Mouse (Mus musculus) kidney, adult 2 months (tissue): Measurements from ENCODE around the gene Sh3bgrl3. TPM values are rescaled to one million over a fixed set of nuclear protein-coding genes. Genes with fewer than 3 reads are reported as not detected.
A peak's percentile ranks its signal among the peaks of the same experiment; 100 is the strongest.

ENCODE experiments used
- DNase-seq: peaks from one replicate; pipeline ENCODE4 v3.0.0; 2021
- H3K27ac ChIP-seq: fragments of 200-500 bp; 2 replicates; pipeline ENCODE4 v1.5.1; 2012; ENCODE audit warnings: low read depth, low read length, control low read depth, inconsistent platforms; ENCODE audit not compliant: insufficient read depth
- H3K27me3 ChIP-seq: fragments of 200-500 bp; replicated peaks from 2 replicates; pipeline ENCODE4 v1.6.1; 2012; ENCODE audit warnings: mild to moderate bottlenecking, moderate library complexity, low read length, inconsistent platforms; ENCODE audit not compliant: control insufficient read depth, insufficient read depth
- H3K36me3 ChIP-seq: fragments of 200-500 bp; 2 replicates; pipeline ENCODE4 v1.6.1; 2012; ENCODE audit warnings: mild to moderate bottlenecking, moderate library complexity, low read length, inconsistent platforms; ENCODE audit not compliant: control insufficient read depth, insufficient read depth
- H3K4me1 ChIP-seq: fragments of 200-500 bp; 2 replicates; pipeline ENCODE4 v1.6.1; 2011; ENCODE audit warnings: low read length; ENCODE audit not compliant: control insufficient read depth, insufficient read depth
- H3K4me3 ChIP-seq: fragments of 200-500 bp; 2 replicates; pipeline ENCODE4 v1.5.1; 2011; ENCODE audit warnings: mild to moderate bottlenecking, low read depth, low read length, control low read depth; ENCODE audit not compliant: insufficient read depth
- CTCF ChIP-seq: fragments of 200-500 bp; conservative IDR thresholded peaks from 2 replicates; pipeline ENCODE4 v1.5.1; 2011; ENCODE audit warnings: low read depth, mild to moderate bottlenecking, control low read depth, low read length, moderate library complexity, mixed read lengths; ENCODE audit not compliant: insufficient read depth, insufficient read length
- POLR2A ChIP-seq: fragments of 200-500 bp; IDR thresholded peaks from one replicate; pipeline ENCODE4 v1.6.1; 2011; ENCODE audit warnings: low read depth, low read length, control low read depth
- WGBS: fragments of 180-500 bp; shearing (Covaris S2); methylation state at CpG from one replicate; pipeline ENCODE4 v1.1.7; 2018; 5-methylcytosine and 5-hydroxymethylcytosine counted together
- polyA plus RNA-seq: library from polyadenylated mRNA; depleted of rRNA; stranded (reverse); fragments of >200 nt; gene quantifications from 2 replicates; pipeline ENCODE4 v1.2.3, GENCODE M21; 2012

Gene Sh3bgrl3
- polyA plus RNA-seq, 1 experiment = 323 TPM

DNA sequence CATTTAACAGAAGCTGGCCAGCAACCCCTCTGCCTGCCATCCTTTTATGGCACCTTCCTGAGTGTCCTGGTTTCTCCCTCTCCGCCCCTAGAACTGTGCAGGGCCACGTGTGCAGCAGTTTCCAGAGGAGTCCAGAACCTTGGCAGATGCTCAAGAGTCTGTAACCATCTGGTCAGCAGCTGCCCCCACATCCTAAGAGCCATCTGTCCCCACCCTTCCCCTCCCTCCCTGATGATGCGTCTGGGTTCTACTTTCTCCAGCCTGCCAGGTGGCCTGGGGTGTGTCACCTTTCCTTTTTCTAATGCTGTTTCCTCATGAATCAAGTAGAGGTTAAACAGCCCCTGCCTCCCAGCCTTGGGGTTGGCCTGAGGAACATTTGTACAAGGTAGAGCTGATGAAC is 6.3 kb downstream of the Sh3bgrl3 start:
- DNase-seq = no peak
- no peaks in the 10 kb centered on the region for H3K4me1 ChIP-seq
- H3K4me3 ChIP-seq = no peak overlapping the region
- no peaks in the 10 kb centered on the region for H3K27me3 ChIP-seq
- H3K36me3 ChIP-seq = no peaks in the 10 kb centered on the region
- no peak overlapping the region for H3K27ac ChIP-seq
- 45% methylated on average over 3 of the region's 3 CpGs for WGBS
- no peak for TF ChIP-seq CTCF
- TF ChIP-seq POLR2A = no peak

DNA sequence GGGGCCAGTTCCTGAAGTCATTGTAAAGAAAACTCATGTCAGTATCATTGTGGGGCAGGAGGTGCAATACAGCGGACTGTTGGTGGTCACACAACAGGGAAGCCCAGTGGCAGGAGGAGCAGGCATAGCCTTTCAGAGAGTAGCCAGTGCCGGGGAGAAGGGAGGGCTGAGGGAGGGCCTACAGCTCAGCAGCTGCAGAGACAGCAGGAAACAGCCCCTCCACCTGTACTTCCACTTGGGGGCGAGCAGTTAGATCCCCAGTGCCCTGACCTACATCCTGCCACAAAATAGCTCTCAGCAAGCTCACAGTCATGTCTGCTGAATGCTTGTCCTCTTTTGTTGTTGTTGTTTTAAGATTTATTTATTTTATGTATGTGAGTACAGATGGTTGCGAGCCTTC is 7.0 kb downstream of the Sh3bgrl3 start:
- H3K27ac ChIP-seq = no peak overlapping the region
- no peaks in the 10 kb centered on the region for H3K27me3 ChIP-seq
- WGBS = 63% methylated on average over 4 of the region's 4 CpGs
- no peak for TF ChIP-seq POLR2A
- no peaks in the 10 kb centered on the region for H3K36me3 ChIP-seq
- DNase-seq = no peak
- no peak overlapping the region for H3K4me3 ChIP-seq
- H3K4me1 ChIP-seq = no peaks in the 10 kb centered on the region

DNA sequence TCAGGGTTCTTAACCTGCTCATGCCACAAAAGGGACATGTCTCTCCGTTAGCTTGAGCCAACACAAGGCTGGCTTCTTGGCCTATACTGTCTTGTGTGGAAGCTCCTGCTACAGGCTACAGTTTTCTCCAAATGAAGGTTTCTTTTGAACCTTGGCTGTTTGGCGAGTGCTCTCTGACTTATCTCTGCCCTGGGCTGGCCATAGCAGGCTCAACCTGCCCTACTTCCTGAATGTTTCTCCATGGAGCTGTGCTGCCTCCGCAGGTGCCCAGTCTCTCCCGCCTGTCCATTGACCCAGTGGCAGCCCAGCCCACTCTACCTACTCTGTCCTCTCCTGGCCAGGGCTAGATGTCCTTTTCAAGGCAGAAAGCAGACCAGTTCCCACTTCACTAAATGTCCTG is 7.7 kb downstream of the Sh3bgrl3 start:
- H3K4me3 ChIP-seq = no peak overlapping the region
- DNase-seq = no peak
- WGBS = 81% methylated on average over 4 of the region's 4 CpGs
- no peaks in the 10 kb centered on the region for H3K4me1 ChIP-seq
- no peak for TF ChIP-seq CTCF
- TF ChIP-seq POLR2A = no peak
- H3K27me3 ChIP-seq = no peaks in the 10 kb centered on the region
- H3K27ac ChIP-seq = no peak overlapping the region
- no peaks in the 10 kb centered on the region for H3K36me3 ChIP-seq

DNA sequence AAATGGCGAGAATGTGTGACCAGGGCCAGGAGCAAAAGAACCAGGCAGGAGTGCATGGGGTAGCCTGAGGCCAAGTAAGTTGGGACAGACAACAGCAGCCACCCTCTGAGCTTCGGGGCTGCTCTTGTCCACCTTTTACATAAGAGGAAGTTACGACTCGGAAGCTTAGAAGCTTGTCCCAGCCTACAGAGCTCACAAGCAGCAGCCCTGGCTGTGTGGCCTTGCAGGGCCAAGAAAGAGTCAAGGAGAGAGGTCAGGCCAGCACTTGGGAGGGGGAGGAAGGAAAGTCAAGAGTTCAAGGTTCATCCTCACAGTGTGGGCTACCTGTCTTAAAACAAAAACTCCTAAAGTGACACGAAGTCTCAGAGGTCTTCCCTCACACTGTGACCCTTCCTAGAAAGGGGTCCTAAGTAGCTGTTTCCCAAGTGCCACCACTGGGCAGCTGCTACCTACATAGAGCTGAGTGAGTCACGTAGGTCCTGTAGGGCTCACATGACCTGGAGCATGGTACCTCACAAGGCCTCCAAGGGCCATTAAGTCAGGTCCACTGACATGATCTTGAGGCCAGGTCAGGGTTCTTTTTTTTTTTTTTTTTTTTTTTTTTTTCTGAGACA is 8.3 kb downstream of the Sh3bgrl3 start:
- no peak overlapping the region for H3K4me3 ChIP-seq
- H3K27ac ChIP-seq = no peak overlapping the region
- TF ChIP-seq POLR2A (no peak), CTCF (no peak)
- no peaks in the 10 kb centered on the region for H3K27me3 ChIP-seq
- 70% methylated on average over 6 of the region's 6 CpGs for WGBS
- H3K4me1 ChIP-seq = no peaks in the 10 kb centered on the region
- DNase-seq = no peak
- H3K36me3 ChIP-seq = no peaks in the 10 kb centered on the region

DNA sequence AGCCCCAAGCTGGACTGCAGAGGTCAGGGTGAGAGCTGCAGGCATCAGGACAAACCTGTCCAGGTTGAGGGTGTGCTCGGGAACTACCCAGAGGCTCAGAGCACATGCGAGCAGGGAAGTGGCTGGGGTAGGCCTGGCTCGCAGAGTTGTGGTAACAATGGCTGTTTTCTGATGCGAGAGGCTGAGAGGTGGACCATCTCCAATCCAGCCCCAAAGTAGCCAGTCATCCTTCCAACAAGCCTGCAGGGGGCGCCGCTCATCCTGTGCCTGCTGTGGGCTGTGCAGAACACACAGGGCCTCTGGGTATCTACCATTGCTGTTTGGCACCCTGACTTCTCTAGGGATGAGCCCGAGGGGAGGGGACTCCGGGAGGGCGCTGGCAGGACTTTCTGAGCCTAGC is 8.9 kb downstream of the Sh3bgrl3 start:
- Histone ChIP-seq H3K27me3 (no peaks in the 10 kb centered on the region), H3K27ac (no peak overlapping the region), H3K4me1 (no peaks in the 10 kb centered on the region), H3K36me3 (no peaks in the 10 kb centered on the region), H3K4me3 (no peak overlapping the region)
- peak; percentile 41 for TF ChIP-seq CTCF
- no peak for TF ChIP-seq POLR2A
- no peak for DNase-seq
- 77% methylated on average over 9 of the region's 9 CpGs for WGBS

DNA sequence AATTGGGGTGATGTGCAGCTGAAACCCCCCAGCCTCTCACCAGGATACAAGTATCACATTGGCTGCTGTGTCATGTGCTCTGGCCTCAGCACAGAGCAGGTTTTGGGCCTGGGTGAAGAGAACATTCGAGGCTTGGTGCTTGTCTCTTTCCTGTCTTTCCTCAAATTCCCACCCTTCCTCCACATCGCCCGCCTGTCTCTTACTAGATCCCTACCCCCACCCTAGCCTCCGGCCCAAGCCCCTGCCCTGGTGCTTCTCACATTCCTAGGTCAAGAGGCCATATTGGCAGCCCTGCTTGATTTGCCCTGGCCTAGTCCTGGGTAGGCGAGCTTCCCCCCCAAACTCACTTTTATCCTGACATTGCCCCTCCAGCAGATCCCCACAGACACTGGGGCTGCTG is 9.5 kb downstream of the Sh3bgrl3 start:
- no peaks in the 10 kb centered on the region for H3K4me1 ChIP-seq
- H3K27me3 ChIP-seq = no peaks in the 10 kb centered on the region
- DNase-seq = no peak
- H3K4me3 ChIP-seq = no peak overlapping the region
- 88% methylated on average over 5 of the region's 5 CpGs for WGBS
- TF ChIP-seq CTCF (no peak), POLR2A (no peak)
- H3K36me3 ChIP-seq = no peaks in the 10 kb centered on the region
- H3K27ac ChIP-seq = no peak overlapping the region

DNA sequence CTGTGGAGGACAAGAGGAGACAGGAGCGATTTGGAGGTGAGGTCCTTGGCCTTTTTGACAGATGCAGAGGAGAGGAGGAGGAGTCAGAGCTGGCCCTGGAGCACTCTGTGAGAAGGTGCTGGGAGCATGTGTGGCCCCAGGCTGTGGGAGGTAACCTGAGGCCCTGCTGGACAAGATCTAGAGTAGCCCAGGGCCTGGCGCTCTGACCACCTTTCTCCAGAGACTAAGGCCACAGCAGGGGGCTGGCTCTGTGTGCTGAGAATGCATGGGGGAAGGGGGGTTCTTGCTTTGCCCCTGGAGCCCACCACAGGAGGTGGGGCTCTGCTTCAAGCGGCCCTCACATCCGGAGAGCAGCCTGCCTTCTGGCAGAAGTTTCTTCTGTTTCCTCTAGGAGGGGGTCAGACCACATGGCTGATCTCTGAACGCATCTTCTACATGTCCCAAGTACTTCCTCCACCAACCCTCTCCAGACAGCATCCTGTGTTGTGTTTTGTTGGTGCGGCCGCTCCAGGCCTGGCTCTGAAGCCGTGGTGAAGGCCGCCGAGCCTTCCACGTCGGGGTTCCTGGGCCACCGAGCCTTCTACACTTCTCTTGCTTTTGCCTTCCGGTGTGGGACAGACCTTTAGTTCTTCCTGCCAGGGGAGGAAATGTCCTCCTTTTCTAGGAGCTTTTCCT is 10.3 kb downstream of the Sh3bgrl3 start:
- H3K36me3 ChIP-seq = no peaks in the 10 kb centered on the region
- no peak overlapping the region for H3K27ac ChIP-seq
- no peaks in the 10 kb centered on the region for H3K4me1 ChIP-seq
- DNase-seq = no peak
- WGBS = 63% methylated on average over 14 of the region's 14 CpGs
- H3K4me3 ChIP-seq = no peak overlapping the region
- H3K27me3 ChIP-seq = no peaks in the 10 kb centered on the region
- TF ChIP-seq CTCF = no peak
